Mouse (Mus musculus) spleen, adult 2 months (tissue): ENCODE measurements around the gene E4f1.

Experiments
- CTCF ChIP-seq: fragments of 200-500 bp; IDR thresholded peaks from 2 replicates; pipeline ENCODE4 v1.5.1; 2011; ENCODE audit warnings: mild to moderate bottlenecking, inconsistent platforms; ENCODE audit not compliant: insufficient read depth, insufficient read length, insufficient replicate concordance; ENCODE audit errors: extremely low read depth
- POLR2A ChIP-seq: fragments of 200-500 bp; IDR thresholded peaks from 2 replicates; pipeline ENCODE4 v1.6.1; 2011; ENCODE audit warnings: low read depth, low read length, inconsistent platforms

DNA sequence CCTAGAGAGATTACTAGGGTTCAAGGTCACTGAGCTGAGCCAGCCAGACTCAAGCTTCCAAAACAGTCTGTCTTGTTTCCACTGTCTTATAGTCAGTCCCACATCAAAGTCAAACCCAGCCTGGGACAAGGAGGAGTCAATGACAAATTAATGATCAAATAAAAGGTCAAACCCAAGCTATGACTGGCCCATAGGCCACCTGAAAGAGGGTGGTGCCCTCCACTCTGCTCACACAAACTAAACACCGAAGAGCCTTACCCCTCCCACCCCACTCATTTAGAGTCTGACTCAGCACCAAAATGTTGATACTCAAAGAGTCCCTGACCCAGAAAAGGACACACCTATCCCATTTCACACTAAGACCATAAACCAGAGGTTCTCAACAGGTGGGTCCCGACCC, 16.7 kb downstream of the E4f1 start:
- TF ChIP-seq CTCF, result no peak
- no peak for TF ChIP-seq POLR2A
